Mouse (Mus musculus): ENCODE results near the gene Xrn1. TPM values are rescaled to one million over a fixed set of nuclear protein-coding genes. Genes with fewer than 3 reads are reported as not detected.

Gene Xrn1
- polyA plus RNA-seq, 1 experiment from 2014 or later = 35.8 TPM

DNA sequence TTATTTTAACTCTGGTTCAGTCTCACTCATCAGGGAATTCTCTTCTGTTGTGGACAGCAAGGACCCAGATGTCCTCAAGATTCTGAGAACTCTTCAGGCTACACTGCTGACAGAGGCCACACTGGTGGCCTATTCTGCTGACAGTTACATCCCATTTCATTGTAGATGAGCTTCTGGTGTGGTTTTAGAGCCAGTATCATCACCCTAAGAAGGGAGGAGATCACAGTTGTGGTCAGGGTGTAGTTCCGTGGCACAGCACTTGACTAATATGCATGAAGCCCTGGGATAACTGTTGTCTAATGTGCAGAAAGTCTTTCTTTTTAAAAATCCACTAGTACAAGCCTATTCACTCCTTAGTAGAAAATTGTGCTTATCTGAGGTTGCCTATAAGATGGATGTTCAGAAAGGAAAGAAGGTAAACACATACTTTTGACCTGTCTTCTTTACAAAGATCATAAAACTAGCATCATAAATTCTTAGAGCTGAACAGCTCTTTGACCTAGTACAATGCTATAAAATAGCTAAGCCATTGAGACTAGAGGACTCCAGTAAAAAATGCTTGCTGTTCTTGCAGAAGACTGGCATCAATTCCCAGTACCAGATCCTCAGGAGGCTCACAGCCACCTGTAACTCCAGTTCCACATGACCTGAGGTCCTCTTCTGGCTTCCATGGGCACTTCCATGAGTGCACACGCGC is 5.3 kb downstream of the Xrn1 start:
- H3K4me2 ChIP-seq (replicated peaks; ENCODE audit: low read depth, low read length) = no peak overlapping the region
- H3K4me1 ChIP-seq (replicated peaks; ENCODE audit: control insufficient read depth, insufficient read depth, low read length) = no peaks in the 10 kb centered on the region
- no peaks in the 10 kb centered on the region for H3K36me3 ChIP-seq (ENCODE audit: control insufficient read depth, insufficient read depth, low read length)
- 98% methylated on average over 3 of the region's 3 CpGs for WGBS
- H3K9ac ChIP-seq (ENCODE audit: low read depth, low read length) = no peak overlapping the region
- ATAC-seq (ENCODE audit: low FRiP score) = no peak
- H3K27me3 ChIP-seq (ENCODE audit: control insufficient read depth, insufficient read depth, low read length) = no peaks in the 10 kb centered on the region
- H3K9me3 ChIP-seq (ENCODE audit: control insufficient read depth, low read length) = no peaks in the 10 kb centered on the region
- DNase-seq (ENCODE audit: low spot score) = no peak
- H3K27ac ChIP-seq (ENCODE audit: low read depth, low read length) = no peak overlapping the region
- no peak overlapping the region for H3K4me3 ChIP-seq (ENCODE audit: low read depth, low read length)

DNA sequence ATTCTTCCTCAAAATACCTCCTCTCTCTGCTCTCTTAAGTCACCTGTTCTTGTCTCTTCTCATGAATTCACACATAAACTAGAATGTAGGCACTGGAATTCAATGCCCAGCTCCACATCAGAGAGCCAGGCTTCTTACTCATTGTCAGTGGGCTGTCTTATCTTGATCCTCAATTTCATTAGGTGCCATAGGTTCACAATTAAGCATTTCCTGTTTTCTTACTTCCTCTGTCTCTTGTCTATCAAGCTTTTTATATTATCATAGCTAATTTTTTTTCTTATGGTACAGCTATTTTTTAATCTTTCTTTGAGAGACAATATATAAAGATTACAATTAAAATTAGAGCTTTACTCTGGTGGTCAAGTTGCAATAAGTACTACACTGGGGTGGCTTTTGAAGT is 6.5 kb downstream of the Xrn1 start:
- H3K9me3 ChIP-seq (ENCODE audit: control insufficient read depth, low read length) = no peaks in the 10 kb centered on the region
- DNase-seq (ENCODE audit: low spot score) (no peak), ATAC-seq (ENCODE audit: low FRiP score) (no peak)
- H3K9ac ChIP-seq (ENCODE audit: low read depth, low read length) = no peak overlapping the region
- no peak overlapping the region for H3K4me2 ChIP-seq (replicated peaks; ENCODE audit: low read depth, low read length)
- no peak overlapping the region for H3K4me3 ChIP-seq (ENCODE audit: low read depth, low read length)
- H3K27me3 ChIP-seq (ENCODE audit: control insufficient read depth, insufficient read depth, low read length) = no peaks in the 10 kb centered on the region
- H3K27ac ChIP-seq (ENCODE audit: low read depth, low read length) = no peak overlapping the region
- H3K36me3 ChIP-seq (ENCODE audit: control insufficient read depth, insufficient read depth, low read length) = no peaks in the 10 kb centered on the region
- no peaks in the 10 kb centered on the region for H3K4me1 ChIP-seq (replicated peaks; ENCODE audit: control insufficient read depth, insufficient read depth, low read length)

DNA sequence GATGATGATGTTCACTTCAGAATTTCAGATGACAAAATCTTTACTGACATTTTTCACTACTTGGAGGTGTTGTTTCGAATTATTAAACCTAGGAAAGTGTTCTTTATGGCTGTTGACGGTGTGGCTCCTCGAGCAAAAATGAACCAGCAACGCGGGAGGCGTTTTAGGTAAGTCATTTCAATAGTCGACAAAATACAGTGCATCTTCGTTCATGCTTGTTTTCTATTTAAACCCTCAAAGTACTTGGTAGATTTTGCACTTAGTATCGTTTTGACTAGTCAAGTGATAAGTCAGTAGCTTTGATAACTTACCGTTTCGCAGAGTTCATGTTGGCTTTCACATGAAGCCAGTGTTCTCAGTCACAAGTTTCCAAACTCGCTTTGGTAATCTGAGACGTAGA is 9.5 kb downstream of the Xrn1 start:
- Histone ChIP-seq H3K36me3 (ENCODE audit: control insufficient read depth, insufficient read depth, low read length) (no peaks in the 10 kb centered on the region), H3K4me2 (replicated peaks; ENCODE audit: low read depth, low read length) (no peak overlapping the region), H3K9me3 (ENCODE audit: control insufficient read depth, low read length) (no peaks in the 10 kb centered on the region), H3K27me3 (ENCODE audit: control insufficient read depth, insufficient read depth, low read length) (no peaks in the 10 kb centered on the region), H3K4me1 (replicated peaks; ENCODE audit: control insufficient read depth, insufficient read depth, low read length) (no peaks in the 10 kb centered on the region), H3K27ac (ENCODE audit: low read depth, low read length) (no peak overlapping the region), H3K4me3 (ENCODE audit: low read depth, low read length) (no peak overlapping the region), H3K9ac (ENCODE audit: low read depth, low read length) (no peak overlapping the region)
- DNase-seq (ENCODE audit: low spot score) (no peak), ATAC-seq (ENCODE audit: low FRiP score) (no peak)
- 93% methylated on average over 13 of the region's 13 CpGs for WGBS

DNA sequence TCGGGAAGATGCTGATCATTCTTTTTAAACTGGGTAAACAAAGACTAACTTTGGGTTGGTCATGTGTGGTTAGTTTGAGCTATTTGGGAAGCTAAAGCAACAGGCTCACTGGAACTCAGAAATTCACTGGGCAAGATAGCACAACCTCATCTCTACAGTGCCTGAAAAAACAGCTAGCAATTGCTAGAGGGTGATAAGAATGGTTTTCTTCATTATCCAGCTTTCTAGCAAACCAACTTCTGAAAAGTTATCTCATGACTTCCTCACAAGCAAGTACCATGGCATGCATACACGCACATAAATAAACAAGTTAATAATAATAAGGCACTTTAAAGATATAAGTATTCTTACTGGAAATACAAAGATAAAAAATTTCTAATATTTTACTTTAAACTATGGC is 23.7 kb downstream of the Xrn1 start:
- ATAC-seq (ENCODE audit: low FRiP score) = no peak
- no peak overlapping the region for H3K4me3 ChIP-seq (ENCODE audit: low read depth, low read length)
- WGBS = 93% methylated on average over 2 of the region's 2 CpGs
- no peaks in the 10 kb centered on the region; the same call in 1 of the 2 replicates for H3K36me3 ChIP-seq (ENCODE audit: control insufficient read depth, insufficient read depth, low read length)
- H3K9ac ChIP-seq (ENCODE audit: low read depth, low read length) = no peak overlapping the region
- no peaks in the 10 kb centered on the region for H3K9me3 ChIP-seq (ENCODE audit: control insufficient read depth, low read length)
- no peak for DNase-seq (ENCODE audit: low spot score)
- H3K4me1 ChIP-seq (replicated peaks; ENCODE audit: control insufficient read depth, insufficient read depth, low read length) = no peaks in the 10 kb centered on the region
- no peak overlapping the region for H3K4me2 ChIP-seq (replicated peaks; ENCODE audit: low read depth, low read length)
- H3K27ac ChIP-seq (ENCODE audit: low read depth, low read length) = no peak overlapping the region
- H3K27me3 ChIP-seq (ENCODE audit: control insufficient read depth, insufficient read depth, low read length) = no peaks in the 10 kb centered on the region

DNA sequence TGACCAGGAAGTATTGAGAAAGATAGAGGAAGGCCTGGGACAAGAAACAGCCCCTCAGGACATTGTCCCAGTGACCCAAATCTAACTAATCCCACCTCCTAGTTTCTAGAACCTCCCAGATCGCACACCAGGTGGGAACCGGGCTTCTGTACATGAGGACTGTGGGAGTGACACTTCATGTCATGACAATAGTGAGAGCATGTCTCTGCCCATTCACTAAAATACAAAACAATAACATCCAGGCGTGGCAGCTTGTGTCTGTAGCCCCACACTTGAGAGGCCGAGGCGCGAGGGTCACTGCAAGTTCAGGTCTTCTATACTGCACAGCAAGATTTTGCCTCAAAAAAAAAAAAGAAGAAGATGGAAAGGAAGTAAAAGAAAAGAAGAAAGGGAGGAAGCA is 25.3 kb downstream of the Xrn1 start:
- no peak overlapping the region for H3K27ac ChIP-seq (ENCODE audit: low read depth, low read length)
- no peak overlapping the region for H3K4me3 ChIP-seq (ENCODE audit: low read depth, low read length)
- H3K4me2 ChIP-seq (replicated peaks; ENCODE audit: low read depth, low read length) = no peak overlapping the region
- 75% methylated on average over 6 of the region's 6 CpGs for WGBS
- no peaks in the 10 kb centered on the region for H3K9me3 ChIP-seq (ENCODE audit: control insufficient read depth, low read length)
- H3K9ac ChIP-seq (ENCODE audit: low read depth, low read length) = no peak overlapping the region
- DNase-seq (ENCODE audit: low spot score) (no peak), ATAC-seq (ENCODE audit: low FRiP score) (no peak)
- no peaks in the 10 kb centered on the region; the same call in 1 of the 2 replicates for H3K36me3 ChIP-seq (ENCODE audit: control insufficient read depth, insufficient read depth, low read length)
- H3K27me3 ChIP-seq (ENCODE audit: control insufficient read depth, insufficient read depth, low read length) = no peaks in the 10 kb centered on the region
- no peaks in the 10 kb centered on the region for H3K4me1 ChIP-seq (replicated peaks; ENCODE audit: control insufficient read depth, insufficient read depth, low read length)

DNA sequence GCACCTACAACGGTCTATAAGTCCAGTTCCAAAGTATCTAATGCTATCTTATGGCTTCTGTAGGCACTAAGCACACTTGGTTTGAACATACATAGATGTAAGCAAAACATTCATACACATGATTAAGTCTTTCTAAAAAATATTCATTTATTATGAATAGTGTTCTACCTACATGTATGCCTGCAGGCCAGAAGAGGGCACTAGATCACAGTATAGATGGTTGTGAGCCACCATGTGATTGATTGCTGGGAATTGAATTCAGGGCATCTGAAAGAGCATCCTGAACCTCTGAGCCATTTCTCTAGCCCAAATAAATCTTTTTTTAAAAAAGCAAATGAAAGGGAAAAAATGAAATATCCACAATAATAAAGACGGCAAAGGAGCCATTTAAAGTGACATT is 37.7 kb downstream of the Xrn1 start:
- Histone ChIP-seq H3K27ac (ENCODE audit: low read depth, low read length) (no peak overlapping the region), H3K36me3 (ENCODE audit: control insufficient read depth, insufficient read depth, low read length) (peaks cover 7% of the 10 kb centered on the region; the same call in 1 of the 2 replicates)
- 98% methylated on average over 2 of the region's 2 CpGs for WGBS

DNA sequence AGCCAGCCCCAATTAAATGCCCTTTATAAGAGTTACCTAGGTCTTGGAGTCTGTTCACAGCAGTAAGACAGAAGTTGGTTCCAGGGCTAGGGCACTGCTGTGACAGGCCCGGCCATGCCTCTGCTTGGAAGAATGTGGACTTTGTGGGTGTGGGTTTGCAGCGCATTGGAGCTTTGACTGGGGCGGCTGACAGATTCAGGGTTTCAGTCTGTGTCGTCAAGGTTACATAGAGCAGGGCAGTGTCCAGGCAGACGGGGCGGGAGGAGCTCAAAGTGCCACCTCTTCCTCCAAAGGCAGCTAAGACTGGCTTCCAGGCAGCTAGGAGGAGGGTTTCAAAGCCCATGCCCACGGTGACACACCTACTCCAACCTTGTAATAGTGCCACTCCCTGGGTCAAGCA is 49.9 kb downstream of the Xrn1 start:
- Histone ChIP-seq H3K4me3 (ENCODE audit: low read depth, low read length) (no peak overlapping the region), H3K9me3 (ENCODE audit: control insufficient read depth, low read length) (no peaks in the 10 kb centered on the region), H3K9ac (ENCODE audit: low read depth, low read length) (no peak overlapping the region), H3K27me3 (ENCODE audit: control insufficient read depth, insufficient read depth, low read length) (no peaks in the 10 kb centered on the region), H3K4me1 (replicated peaks; ENCODE audit: control insufficient read depth, insufficient read depth, low read length) (no peaks in the 10 kb centered on the region), H3K4me2 (replicated peaks; ENCODE audit: low read depth, low read length) (no peak overlapping the region), H3K27ac (ENCODE audit: low read depth, low read length) (no peak overlapping the region), H3K36me3 (ENCODE audit: control insufficient read depth, insufficient read depth, low read length) (peaks cover 9% of the 10 kb centered on the region)
- DNase-seq (ENCODE audit: low spot score) (no peak), ATAC-seq (ENCODE audit: low FRiP score) (no peak)
- WGBS = 90% methylated on average over 7 of the region's 7 CpGs

More for the DNA sequence above, 37.7 kb downstream of the Xrn1 start:
- H3K9ac ChIP-seq (ENCODE audit: low read depth, low read length) = no peak overlapping the region
- H3K9me3 ChIP-seq (ENCODE audit: control insufficient read depth, low read length) = no peaks in the 10 kb centered on the region
- no peak overlapping the region for H3K4me3 ChIP-seq (ENCODE audit: low read depth, low read length)
- H3K4me2 ChIP-seq (replicated peaks; ENCODE audit: low read depth, low read length) = no peak overlapping the region
- H3K27me3 ChIP-seq (ENCODE audit: control insufficient read depth, insufficient read depth, low read length) = no peaks in the 10 kb centered on the region
- ATAC-seq (ENCODE audit: low FRiP score) (no peak), DNase-seq (ENCODE audit: low spot score) (no peak)
- no peaks in the 10 kb centered on the region for H3K4me1 ChIP-seq (replicated peaks; ENCODE audit: control insufficient read depth, insufficient read depth, low read length)

DNA sequence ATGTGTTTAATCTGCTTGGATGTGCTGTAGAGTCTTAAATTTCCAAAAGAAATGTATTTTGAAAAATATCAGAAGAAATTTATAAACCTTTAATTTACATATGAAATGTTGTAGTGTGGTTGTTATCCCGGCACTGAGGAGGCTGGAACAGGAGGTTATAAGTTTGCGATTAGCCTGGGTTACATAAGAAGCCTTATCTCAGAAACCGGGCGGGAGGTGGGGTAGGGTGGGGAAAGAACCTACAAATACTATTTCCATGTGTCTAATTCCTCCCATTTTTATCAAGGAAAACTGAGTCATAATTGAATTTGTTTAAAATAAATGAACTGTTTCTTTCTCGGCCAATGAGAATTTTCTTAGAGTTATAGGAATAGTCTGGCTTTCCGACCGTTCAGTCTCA is 56.1 kb downstream of the Xrn1 start:
- H3K36me3 ChIP-seq (ENCODE audit: control insufficient read depth, insufficient read depth, low read length) = peaks cover 7% of the 10 kb centered on the region

DNA sequence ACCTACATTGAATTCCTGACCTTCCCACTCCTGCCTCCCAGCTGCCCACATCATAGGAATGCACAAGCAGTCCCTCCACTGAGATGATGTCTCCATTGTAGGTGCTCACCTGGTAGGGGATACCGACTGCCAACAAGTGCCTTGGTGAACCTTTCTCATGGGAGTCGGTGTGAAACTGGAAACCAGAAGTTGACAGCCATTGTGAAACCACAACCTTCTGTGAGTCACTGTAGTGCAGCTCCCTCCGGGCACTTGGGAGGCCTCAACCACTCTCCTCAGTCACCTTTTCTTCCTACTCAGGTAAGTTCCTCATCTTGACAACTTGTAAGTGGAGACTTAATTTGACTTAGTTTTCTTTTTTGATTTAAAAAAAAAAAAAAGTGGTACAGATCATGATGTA is 69.4 kb downstream of the Xrn1 start:
- H3K36me3 ChIP-seq (ENCODE audit: control insufficient read depth, insufficient read depth, low read length) = peaks cover 2% of the 10 kb centered on the region; the same call in 1 of the 2 replicates
- H3K27me3 ChIP-seq (ENCODE audit: control insufficient read depth, insufficient read depth, low read length) = no peaks in the 10 kb centered on the region
- H3K27ac ChIP-seq (ENCODE audit: low read depth, low read length) = no peak overlapping the region
- H3K4me3 ChIP-seq (ENCODE audit: low read depth, low read length) = no peak overlapping the region
- WGBS = 94% methylated on average over 3 of the region's 3 CpGs
- no peaks in the 10 kb centered on the region for H3K4me1 ChIP-seq (replicated peaks; ENCODE audit: control insufficient read depth, insufficient read depth, low read length)
- no peak overlapping the region for H3K9ac ChIP-seq (ENCODE audit: low read depth, low read length)
- no peaks in the 10 kb centered on the region for H3K9me3 ChIP-seq (ENCODE audit: control insufficient read depth, low read length)
- DNase-seq (ENCODE audit: low spot score) (no peak), ATAC-seq (ENCODE audit: low FRiP score) (no peak)
- no peak overlapping the region for H3K4me2 ChIP-seq (replicated peaks; ENCODE audit: low read depth, low read length)

More for the DNA sequence above, 56.1 kb downstream of the Xrn1 start:
- H3K9me3 ChIP-seq (ENCODE audit: control insufficient read depth, low read length) = no peaks in the 10 kb centered on the region
- H3K27ac ChIP-seq (ENCODE audit: low read depth, low read length) = no peak overlapping the region
- no peak overlapping the region for H3K4me3 ChIP-seq (ENCODE audit: low read depth, low read length)
- DNase-seq (ENCODE audit: low spot score) = no peak
- H3K4me2 ChIP-seq (replicated peaks; ENCODE audit: low read depth, low read length) = no peak overlapping the region
- H3K27me3 ChIP-seq (ENCODE audit: control insufficient read depth, insufficient read depth, low read length) = no peaks in the 10 kb centered on the region
- H3K4me1 ChIP-seq (replicated peaks; ENCODE audit: control insufficient read depth, insufficient read depth, low read length) = no peaks in the 10 kb centered on the region
- WGBS = 96% methylated on average over 7 of the region's 7 CpGs
- H3K9ac ChIP-seq (ENCODE audit: low read depth, low read length) = no peak overlapping the region
- ATAC-seq (ENCODE audit: low FRiP score) = no peak
